Comparison of ENCODE assay signal across 9 mouse cellular contexts in genomic region chr7:127479318-127480225, GRCm38 (mm10). TPM values are rescaled to one million over a fixed set of nuclear protein-coding genes. Genes with fewer than 3 reads are reported as not detected.
DNase-seq lines count a peak whose midpoint lies in the region; ATAC-seq and TF ChIP-seq lines count a peak whose summit lies in the region.
"Had no signal": no experiment of that assay in that cellular context is flagged by ENCODE, and none has a peak within 500 bp of the region (broad histone marks: within the 10 kb centered on the region; RNA-seq: fewer than 3 reads in every experiment).

No protein-coding gene starts in this region.

- WGBS in forebrain, embryonic 14.5 days, result 4% methylated on average over 47 of the region's 48 CpGs
- WGBS in intestine, embryonic 15.5 days, result 3% methylated on average over 48 of the region's 48 CpGs
- WGBS in lung, postnatal 0 days, result 2% methylated on average over 40 of the region's 48 CpGs
- WGBS in stomach, embryonic 15.5 days, result 4% methylated on average over 41 of the region's 48 CpGs

- TF ChIP-seq CTCF in lung, postnatal 0 days (IDR thresholded peaks at IDR 0.05), result no peak

- H3K36me3 ChIP-seq in ES-E14 (ENCODE audit: control insufficient read depth, insufficient read depth, low read length, poor library complexity, severe bottlenecking), result peaks cover 30% of the 10 kb centered on the region
- peaks cover 69% of the 10 kb centered on the region for H3K36me3 ChIP-seq in forebrain, embryonic 14.5 days (ENCODE audit: control insufficient read depth, insufficient read depth, low read length)
- H3K36me3 ChIP-seq in intestine, embryonic 15.5 days, result peaks cover 26% of the 10 kb centered on the region
- peaks cover 38% of the 10 kb centered on the region; the same call in 1 of the 2 replicates for H3K36me3 ChIP-seq in lung, postnatal 0 days (ENCODE audit: insufficient read depth, low read length)
- H3K36me3 ChIP-seq in stomach, embryonic 15.5 days, result peaks cover 33% of the 10 kb centered on the region

- in situ Hi-C loops in ES-E14 (cut with MboI; ENCODE audit: low sequenced_read_pairs in 2 of 2, unreplicated experiment in 2 of 2), result no loop called here

- peak overlapping the region; percentile 99 for H3K4me2 ChIP-seq in forebrain, embryonic 14.5 days (ENCODE audit: low read length)
- peak overlapping the region; percentile 87 for H3K4me2 ChIP-seq in intestine, embryonic 15.5 days (replicated peaks)
- H3K4me2 ChIP-seq in lung, postnatal 0 days (replicated peaks; ENCODE audit: low read depth, low read length), result peak overlapping the region; percentile 97
- H3K4me2 ChIP-seq in stomach, embryonic 15.5 days, result peak overlapping the region; percentile 81

- H3K9ac ChIP-seq in ES-E14 (ENCODE audit: insufficient read depth, low read depth, low read length, poor library complexity, severe bottlenecking), result peak overlapping the region; percentile 69
- H3K9ac ChIP-seq in forebrain, embryonic 14.5 days (ENCODE audit: low read length), result peak overlapping the region; percentile 96
- H3K9ac ChIP-seq in intestine, embryonic 15.5 days, result peak overlapping the region; percentile 92
- peak overlapping the region; percentile 94 for H3K9ac ChIP-seq in lung, postnatal 0 days (replicated peaks; ENCODE audit: low read depth)
- peak overlapping the region; percentile 99 for H3K9ac ChIP-seq in stomach, embryonic 15.5 days

- peak overlapping the region; percentile 87 to 98 for H3K4me3 ChIP-seq in ES-E14 (ENCODE audit: insufficient read depth in 1 of 2, low read depth in 1 of 2, low read length in 2 of 2, poor library complexity in 1 of 2, severe bottlenecking in 1 of 2)
- H3K4me3 ChIP-seq in forebrain, embryonic 14.5 days (ENCODE audit: low read depth, low read length), result peak overlapping the region; percentile 98
- H3K4me3 ChIP-seq in intestine, embryonic 15.5 days (replicated peaks), result peak overlapping the region; percentile 98
- peak overlapping the region; percentile 97 for H3K4me3 ChIP-seq in lung, postnatal 0 days (ENCODE audit: low read depth, low read length)
- H3K4me3 ChIP-seq in stomach, embryonic 15.5 days (replicated peaks), result peak overlapping the region; percentile 95

- H3K27ac ChIP-seq in ES-E14 (ENCODE audit: insufficient read depth, low read depth, low read length, poor library complexity, severe bottlenecking), result no peak overlapping the region
- peak overlapping the region; percentile 96 for H3K27ac ChIP-seq in forebrain, embryonic 14.5 days (ENCODE audit: low read depth, low read length)
- H3K27ac ChIP-seq in intestine, embryonic 15.5 days, result peak overlapping the region; percentile 97
- H3K27ac ChIP-seq in lung, postnatal 0 days (ENCODE audit: low read length), result peak overlapping the region; percentile 97
- peak overlapping the region; percentile 99 for H3K27ac ChIP-seq in stomach, embryonic 15.5 days

- DNase-seq in cerebellum, adult 11-12 months, result peak; percentile 65
- DNase-seq in ES-E14 (ENCODE audit: low read depth, low spot score), result no peak
- no peak for DNase-seq in forebrain, embryonic 14.5 days (ENCODE audit: low spot score)
- DNase-seq in lung, postnatal 0 days (ENCODE audit: low spot score), result peak; percentile 61

- H3K9me3 ChIP-seq in ES-E14 (ENCODE audit: control insufficient read depth, insufficient read depth, low read depth, low read length), result no peaks in the 10 kb centered on the region
- no peaks in the 10 kb centered on the region for H3K9me3 ChIP-seq in forebrain, embryonic 14.5 days (replicated peaks; ENCODE audit: control insufficient read depth, low read length)
- H3K9me3 ChIP-seq in intestine, embryonic 15.5 days, result no peaks in the 10 kb centered on the region
- no peaks in the 10 kb centered on the region for H3K9me3 ChIP-seq in lung, postnatal 0 days (ENCODE audit: low read length)
- H3K9me3 ChIP-seq in stomach, embryonic 15.5 days, result no peaks in the 10 kb centered on the region

- H3K27me3 ChIP-seq in forebrain, embryonic 14.5 days (replicated peaks; ENCODE audit: control insufficient read depth, insufficient read depth, low read length), result no peaks in the 10 kb centered on the region
- H3K27me3 ChIP-seq in intestine, embryonic 15.5 days (replicated peaks), result no peaks in the 10 kb centered on the region
- H3K27me3 ChIP-seq in lung, postnatal 0 days (replicated peaks; ENCODE audit: insufficient read depth, low read length), result no peaks in the 10 kb centered on the region
- no peaks in the 10 kb centered on the region for H3K27me3 ChIP-seq in stomach, embryonic 15.5 days (replicated peaks)
- H3K27me3 ChIP-seq: Patski had no signal

- no peak for ATAC-seq in cerebellum, adult (ENCODE audit: insufficient number of reproducible peaks, low FRiP score, low TSS enrichment)
- no peak for ATAC-seq in forebrain, embryonic 14.5 days
- no peak for ATAC-seq in intestine, embryonic 15.5 days
- no peak for ATAC-seq in lung, postnatal 0 days
- no peak for ATAC-seq in stomach, embryonic 15.5 days (ENCODE audit: insufficient read depth, low FRiP score, low read depth)
- no peak for ATAC-seq in activated CD4-positive, CD25-positive, alpha-beta regulatory T cell, adult 4 months

- TF ChIP-seq EP300 in lung, postnatal 0 days (IDR thresholded peaks at IDR 0.05), result no peak

- peaks cover 3 to 9% of the 10 kb centered on the region in 2 experiments; a peak in 1 of 4 replicates for H3K4me1 ChIP-seq in ES-E14 (ENCODE audit: control insufficient read depth in 2 of 2, insufficient read depth in 2 of 2, low read length in 2 of 2, poor library complexity in 1 of 2)
- H3K4me1 ChIP-seq in forebrain, embryonic 14.5 days (ENCODE audit: control insufficient read depth, insufficient read depth, low read length), result peaks cover 22% of the 10 kb centered on the region
- peaks cover 16% of the 10 kb centered on the region for H3K4me1 ChIP-seq in intestine, embryonic 15.5 days (replicated peaks)
- H3K4me1 ChIP-seq in lung, postnatal 0 days (ENCODE audit: insufficient read depth, low read depth, low read length), result peaks cover 21% of the 10 kb centered on the region; the same call in 1 of the 2 replicates
- peaks cover 27% of the 10 kb centered on the region for H3K4me1 ChIP-seq in stomach, embryonic 15.5 days

TF ChIP-seq in ES-E14, 5 proteins besides CTCF, POLR2A, EP300 and RAD21:
- no peak for TF ChIP-seq HCFC1 (IDR thresholded peaks at IDR 0.05; ENCODE audit: borderline replicate concordance, insufficient read depth, low read length)
- TF ChIP-seq CHD2 (IDR thresholded peaks at IDR 0.05; ENCODE audit: low read depth, low read length), result no peak
- no peak for TF ChIP-seq MAFK (IDR thresholded peaks at IDR 0.05; ENCODE audit: insufficient read depth, low read depth, low read length)
- TF ChIP-seq ZC3H11A (IDR thresholded peaks at IDR 0.05; ENCODE audit: borderline replicate concordance, low read depth, low read length), result no peak
- no peak for TF ChIP-seq ZNF384 (IDR thresholded peaks at IDR 0.05; ENCODE audit: low read depth, low read length)

RNA-seq across cellular contexts. Expression of gene Fbrs, which starts 0.6 kb away (rescaled TPM):
- 11.1 and 13.4 TPM in 2 replicates for total RNA-seq in ES-E14 (2012; rRNA removed)
- 8.9 and 10.2 TPM in 2 replicates for polyA plus RNA-seq in forebrain, embryonic 14.5 days (2014; fragmentation: Nextera tagmentation; extraction: Ambion mirVana)
- 8.9 and 9.2 TPM in 2 replicates for polyA plus RNA-seq in intestine, embryonic 15.5 days (2015; fragmentation: Nextera tagmentation; extraction: Ambion mirVana)
- polyA plus RNA-seq in lung, postnatal 0 days (2015; fragmentation: Nextera tagmentation; extraction: Ambion mirVana), result 9.9 and 11.1 TPM in 2 replicates
- 12.2 and 13.8 TPM in 2 replicates for polyA plus RNA-seq in stomach, embryonic 15.5 days (2015; fragmentation: Nextera tagmentation; extraction: Ambion mirVana)
- polyA plus RNA-seq in activated CD4-positive, CD25-positive, alpha-beta regulatory T cell, adult 4 months (2017; shearing (Covaris generic)), result 10 to 100 TPM; 17.9 to 25.0 TPM

RNA-seq across cellular contexts. Expression of gene Prr14, which starts 20.2 kb away (rescaled TPM):
- total RNA-seq in ES-E14 (2012; rRNA removed), result 16.3 and 17.1 TPM in 2 replicates
- polyA plus RNA-seq in forebrain, embryonic 14.5 days (2014; fragmentation: Nextera tagmentation; extraction: Ambion mirVana), result 44.7 and 48.5 TPM in 2 replicates
- 36.0 and 37.4 TPM in 2 replicates for polyA plus RNA-seq in intestine, embryonic 15.5 days (2015; fragmentation: Nextera tagmentation; extraction: Ambion mirVana)
- 37.6 and 37.7 TPM in 2 replicates for polyA plus RNA-seq in lung, postnatal 0 days (2015; fragmentation: Nextera tagmentation; extraction: Ambion mirVana)
- 38.6 and 38.8 TPM in 2 replicates for polyA plus RNA-seq in stomach, embryonic 15.5 days (2015; fragmentation: Nextera tagmentation; extraction: Ambion mirVana)
- polyA plus RNA-seq in activated CD4-positive, CD25-positive, alpha-beta regulatory T cell, adult 4 months (2017; shearing (Covaris generic)), result 100 to 1,000 TPM; 137 to 165 TPM

RNA-seq across cellular contexts. Expression of gene Zfp689, which starts 30.6 kb away (rescaled TPM):
- total RNA-seq in ES-E14 (2012; rRNA removed), result 2.5 and 3.5 TPM in 2 replicates
- polyA plus RNA-seq in forebrain, embryonic 14.5 days (2014; fragmentation: Nextera tagmentation; extraction: Ambion mirVana), result 12.7 TPM in 2 replicates
- 5.6 and 5.9 TPM in 2 replicates for polyA plus RNA-seq in intestine, embryonic 15.5 days (2015; fragmentation: Nextera tagmentation; extraction: Ambion mirVana)
- 2.6 and 3.5 TPM in 2 replicates for polyA plus RNA-seq in lung, postnatal 0 days (2015; fragmentation: Nextera tagmentation; extraction: Ambion mirVana)
- 5.7 and 7.2 TPM in 2 replicates for polyA plus RNA-seq in stomach, embryonic 15.5 days (2015; fragmentation: Nextera tagmentation; extraction: Ambion mirVana)
- 1 to 10 TPM; 3.3 to 5.4 TPM for polyA plus RNA-seq in activated CD4-positive, CD25-positive, alpha-beta regulatory T cell, adult 4 months (2017; shearing (Covaris generic))

RNA-seq across cellular contexts. Expression of gene Srcap, which starts 32.2 kb away (rescaled TPM):
- 50.7 and 52.0 TPM in 2 replicates for total RNA-seq in ES-E14 (2012; rRNA removed)
- 25.3 and 43.6 TPM in 2 replicates for polyA plus RNA-seq in forebrain, embryonic 14.5 days (2014; fragmentation: Nextera tagmentation; extraction: Ambion mirVana)
- 37.6 and 37.9 TPM in 2 replicates for polyA plus RNA-seq in intestine, embryonic 15.5 days (2015; fragmentation: Nextera tagmentation; extraction: Ambion mirVana)
- 19.2 and 19.3 TPM in 2 replicates for polyA plus RNA-seq in lung, postnatal 0 days (2015; fragmentation: Nextera tagmentation; extraction: Ambion mirVana)
- 49.7 and 55.4 TPM in 2 replicates for polyA plus RNA-seq in stomach, embryonic 15.5 days (2015; fragmentation: Nextera tagmentation; extraction: Ambion mirVana)
- polyA plus RNA-seq in activated CD4-positive, CD25-positive, alpha-beta regulatory T cell, adult 4 months (2017; shearing (Covaris generic)), result 10 to 100 TPM in 1 of 2 experiments, 1 to 10 TPM in 1; 8.1 to 10.9 TPM

RNA-seq across cellular contexts. Expression of gene Gm42715, which starts 39.8 kb away (rescaled TPM):
- total RNA-seq in ES-E14 (2012; rRNA removed), result 22.7 and 22.9 TPM in 2 replicates
- polyA plus RNA-seq in forebrain, embryonic 14.5 days (2014; fragmentation: Nextera tagmentation; extraction: Ambion mirVana), result 12.6 and 16.6 TPM in 2 replicates
- polyA plus RNA-seq in intestine, embryonic 15.5 days (2015; fragmentation: Nextera tagmentation; extraction: Ambion mirVana), result 11.5 and 12.3 TPM in 2 replicates
- polyA plus RNA-seq in lung, postnatal 0 days (2015; fragmentation: Nextera tagmentation; extraction: Ambion mirVana), result 9.3 and 10.3 TPM in 2 replicates
- 13.4 and 14.8 TPM in 2 replicates for polyA plus RNA-seq in stomach, embryonic 15.5 days (2015; fragmentation: Nextera tagmentation; extraction: Ambion mirVana)
- polyA plus RNA-seq in activated CD4-positive, CD25-positive, alpha-beta regulatory T cell, adult 4 months (2017; shearing (Covaris generic)), result 10 to 100 TPM; 19.2 to 20.0 TPM

Comparison
In these comparisons a context has a peak if more than half of its experiments do, and no peak if none do; other contexts are left out.
1. DNase-seq: peak in cerebellum, adult 11-12 months (single experiment) and lung, postnatal 0 days (single experiment); none in ES-E14 (single experiment) and forebrain, embryonic 14.5 days (single experiment).
2. Peak in every context shown above with its lines, with median percentiles within 50 percentile points of each other: H3K4me3 ChIP-seq, H3K9ac ChIP-seq and H3K4me2 ChIP-seq.